Mouse (Mus musculus) spleen, adult 2 months (tissue): Measurements from ENCODE around the gene Zscan12. TPM values are rescaled to one million over a fixed set of nuclear protein-coding genes. Genes with fewer than 3 reads are reported as not detected.

Experiments
- DNase-seq, 2 experiments: peaks; one replicate each; pipeline versions ENCODE4 v3.0.0 to v3.0.0-alpha.2; 2012 to 2021; ENCODE audit warnings: low spot score in 2 of 2, low read depth in 1 of 2
- H3K27ac ChIP-seq: fragments of 200-500 bp; 2 replicates; pipeline ENCODE4 v1.5.1; 2012; ENCODE audit warnings: low read length, inconsistent platforms; ENCODE audit not compliant: insufficient read depth
- H3K27me3 ChIP-seq: fragments of 200-500 bp; 2 replicates; pipeline ENCODE4 v1.6.1; 2012; ENCODE audit warnings: mild to moderate bottlenecking, moderate library complexity, low read length, inconsistent platforms; ENCODE audit not compliant: control insufficient read depth, insufficient read depth
- H3K36me3 ChIP-seq: fragments of 200-500 bp; 2 replicates; pipeline ENCODE4 v1.6.1; 2012; ENCODE audit warnings: mild to moderate bottlenecking, low read length, inconsistent platforms; ENCODE audit not compliant: control insufficient read depth, insufficient read depth
- H3K4me1 ChIP-seq: fragments of 200-500 bp; 2 replicates; pipeline ENCODE4 v1.6.1; 2011; ENCODE audit warnings: inconsistent platforms; ENCODE audit not compliant: control insufficient read depth, insufficient read depth, insufficient read length
- H3K4me3 ChIP-seq: fragments of 200-500 bp; 2 replicates; pipeline ENCODE4 v1.5.1; 2011; ENCODE audit warnings: mild to moderate bottlenecking, inconsistent platforms; ENCODE audit not compliant: insufficient read depth, insufficient read length; ENCODE audit errors: extremely low read depth
- CTCF ChIP-seq: fragments of 200-500 bp; IDR thresholded peaks from 2 replicates; pipeline ENCODE4 v1.5.1; 2011; ENCODE audit warnings: mild to moderate bottlenecking, inconsistent platforms; ENCODE audit not compliant: insufficient read depth, insufficient read length, insufficient replicate concordance; ENCODE audit errors: extremely low read depth
- POLR2A ChIP-seq: fragments of 200-500 bp; IDR thresholded peaks from 2 replicates; pipeline ENCODE4 v1.6.1; 2011; ENCODE audit warnings: low read depth, low read length, inconsistent platforms
- WGBS: fragments of 180-500 bp; shearing (Covaris S2); methylation state at CpG from one replicate; pipeline ENCODE4 v1.1.7; 2018; 5-methylcytosine and 5-hydroxymethylcytosine counted together
- polyA plus RNA-seq: library from polyadenylated mRNA; depleted of rRNA; stranded (reverse); fragments of >200 nt; gene quantifications from 2 replicates; pipeline ENCODE4 v1.2.3, GENCODE M21; 2012; rRNA removed

The Zscan12 gene
- 0.38 and 0.62 TPM in 2 replicates for polyA plus RNA-seq

- H3K27me3 ChIP-seq = no peaks in the 10 kb centered on the region
These were observed at the start of gene Zscan12 for GRCm38 (mm10) chr13:21362621-21363248. Gene Zscan12 (plus strand): TSS chr13:21362820.

GRCm38 (mm10) chr13:21312854-21313253, 49.8 kb upstream of the Zscan12 start:
- no peak for TF ChIP-seq CTCF
- no peak for TF ChIP-seq POLR2A
- no peak for DNase-seq

More at GRCm38 (mm10) chr13:21362621-21363248, at the start of gene Zscan12:
- TF ChIP-seq CTCF = no peak
- TF ChIP-seq POLR2A = peak; percentile 36; the same call in 1 of the 2 replicates
- no peaks in the 10 kb centered on the region for H3K36me3 ChIP-seq
- H3K27ac ChIP-seq = peak within 1 kb of the TSS; percentile 49
- peak in 1 of 2 experiments; percentile 68 for DNase-seq
- no peaks in the 10 kb centered on the region for H3K4me1 ChIP-seq
- peak within 1 kb of the TSS; percentile 80 for H3K4me3 ChIP-seq
- 2% methylated on average over 29 of the region's 29 CpGs for WGBS

GRCm38 (mm10) chr13:21313903-21314302, 48.7 kb upstream of the Zscan12 start:
- Histone ChIP-seq H3K27ac (no peak overlapping the region), H3K4me3 (no peak overlapping the region), H3K4me1 (no peaks in the 10 kb centered on the region), H3K36me3 (no peaks in the 10 kb centered on the region), H3K27me3 (no peaks in the 10 kb centered on the region)
- WGBS = 84% methylated on average over 4 of the region's 4 CpGs
- TF ChIP-seq POLR2A = no peak
- TF ChIP-seq CTCF = no peak
- no peak for DNase-seq

More at GRCm38 (mm10) chr13:21312854-21313253, 49.8 kb upstream of the Zscan12 start:
- Histone ChIP-seq H3K36me3 (no peaks in the 10 kb centered on the region), H3K27ac (no peak overlapping the region), H3K27me3 (no peaks in the 10 kb centered on the region), H3K4me3 (no peak overlapping the region), H3K4me1 (no peaks in the 10 kb centered on the region)
- 84% methylated on average over 3 of the region's 5 CpGs for WGBS

- no peaks in the 10 kb centered on the region for H3K36me3 ChIP-seq
- H3K4me1 ChIP-seq = no peaks in the 10 kb centered on the region
- WGBS = 65% methylated on average over 3 of the region's 3 CpGs
- no peak for DNase-seq
- H3K27ac ChIP-seq = no peak overlapping the region
- no peak overlapping the region for H3K4me3 ChIP-seq
- TF ChIP-seq POLR2A = no peak
- no peak for TF ChIP-seq CTCF
- H3K27me3 ChIP-seq = no peaks in the 10 kb centered on the region
These were observed 42.4 kb upstream of the Zscan12 start for GRCm38 (mm10) chr13:21320262-21320661.

GRCm38 (mm10) chr13:21321890-21322494, 40.6 kb upstream of the Zscan12 start:
- Histone ChIP-seq H3K4me3 (no peak overlapping the region), H3K4me1 (no peaks in the 10 kb centered on the region; the same call in 1 of the 2 replicates), H3K36me3 (no peaks in the 10 kb centered on the region), H3K27me3 (peaks cover 2% of the 10 kb centered on the region; the same call in 1 of the 2 replicates), H3K27ac (no peak overlapping the region)
- WGBS = 33% methylated on average over 18 of the region's 18 CpGs
- no peak for TF ChIP-seq CTCF
- TF ChIP-seq POLR2A = no peak
- DNase-seq = no peak

- H3K36me3 ChIP-seq = no peaks in the 10 kb centered on the region
- H3K27me3 ChIP-seq = peaks cover 6% of the 10 kb centered on the region
- H3K27ac ChIP-seq = no peak overlapping the region
- H3K4me1 ChIP-seq = no peaks in the 10 kb centered on the region; the same call in 1 of the 2 replicates
- no peak for TF ChIP-seq CTCF
- TF ChIP-seq POLR2A = no peak
- WGBS = 14% methylated on average over 18 of the region's 18 CpGs
- DNase-seq = no peak
- no peak overlapping the region for H3K4me3 ChIP-seq
These were observed 39.9 kb upstream of the Zscan12 start for GRCm38 (mm10) chr13:21322509-21323375.
